Mouse (Mus musculus) c-Kit-negative CD71-positive TER-119-positive erythroid progenitor cells, embryonic 14.5 days (primary cell): Measurements from ENCODE around the gene Ern1.
A peak's percentile ranks its signal among the peaks of the same experiment; 100 is the strongest.

ENCODE experiments used
- DNase-seq: peaks from one replicate; pipeline ENCODE4 v3.0.0-alpha.2; 2013; ENCODE audit warnings: low read depth, low spot score

Ern1 gene

GRCm38 (mm10) chr11:106389611-106390010 lies 98.0 kb downstream of the Ern1 start:
- DNase-seq = no peak

- DNase-seq = no peak
Observed at GRCm38 (mm10) chr11:106387791-106388216, 99.8 kb downstream of the Ern1 start, which contains the start of gene Icam2. Icam2 (minus strand) TSS chr11:106388075.

DNA sequence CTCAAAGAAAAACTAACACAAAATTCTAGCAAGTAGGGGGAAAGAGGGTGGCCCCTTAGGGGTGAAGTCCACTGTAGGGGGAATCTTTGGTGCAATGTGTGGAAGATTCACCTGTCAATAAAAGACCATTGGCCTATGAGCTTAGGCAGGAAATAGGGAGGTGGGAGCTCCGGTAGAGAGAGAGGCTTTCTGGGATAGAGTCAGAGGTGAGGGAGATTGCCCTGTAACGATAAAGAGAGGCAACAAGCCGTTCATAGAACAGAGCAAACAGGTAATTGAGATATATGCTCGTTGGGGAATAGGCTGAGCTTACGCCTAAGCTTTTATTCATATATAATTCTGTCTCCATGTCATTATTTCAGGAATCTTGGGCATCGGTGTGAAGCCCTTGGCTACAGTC lies 100.6 kb downstream of the Ern1 start:
- DNase-seq = no peak

DNA sequence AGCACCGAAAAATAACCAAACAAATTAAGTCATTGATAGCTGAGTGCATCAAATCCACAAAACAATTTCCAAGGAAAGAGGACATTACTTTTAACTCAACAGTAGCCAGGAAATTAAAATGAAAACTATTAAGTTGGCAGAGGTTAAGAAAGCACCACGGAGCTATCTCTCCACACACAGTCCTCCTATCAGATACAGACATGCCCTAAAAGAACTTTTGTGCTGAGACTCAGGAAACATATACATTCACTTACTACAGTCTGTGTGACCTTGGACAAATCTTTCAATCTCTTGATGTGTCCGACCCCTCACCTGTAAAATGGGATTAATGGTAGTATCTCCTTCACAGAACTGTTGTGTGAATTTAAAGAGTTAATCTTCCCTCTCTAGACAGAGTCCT lies 101.2 kb downstream of the Ern1 start:
- DNase-seq = no peak

GRCm38 (mm10) chr11:106383051-106383790 lies 104.4 kb downstream of the Ern1 start:
- DNase-seq = no peak

- DNase-seq = no peak
Observed at GRCm38 (mm10) chr11:106382424-106382823, 105.2 kb downstream of the Ern1 start.

DNA sequence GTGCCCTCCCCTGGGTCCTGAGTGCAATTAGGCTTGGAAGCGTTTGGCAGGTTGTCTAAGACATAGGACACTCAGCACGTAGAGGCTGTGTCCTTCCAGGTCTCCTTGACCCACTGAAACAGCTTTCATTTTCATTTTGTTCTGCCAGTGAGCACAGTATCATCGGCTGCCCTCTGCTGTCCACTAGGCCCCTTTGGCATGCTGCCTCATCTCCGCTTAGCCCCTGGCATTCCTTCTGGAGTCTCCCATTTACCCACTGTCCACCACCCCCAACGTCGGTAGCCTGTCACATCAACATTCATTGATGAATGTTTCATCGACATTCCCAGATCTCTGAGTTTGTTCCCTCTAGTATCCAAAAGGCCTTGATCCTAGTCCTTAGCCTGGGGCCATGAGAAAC lies 105.8 kb downstream of the Ern1 start:
- DNase-seq = no peak

GRCm38 (mm10) chr11:106381011-106381410 lies 106.6 kb downstream of the Ern1 start:
- no peak for DNase-seq

GRCm38 (mm10) chr11:106374979-106375378 lies 112.7 kb downstream of the Ern1 start:
- no peak for DNase-seq

- DNase-seq = no peak
Observed at GRCm38 (mm10) chr11:106374559-106374958, 113.1 kb downstream of the Ern1 start.

- DNase-seq = no peak
Observed at GRCm38 (mm10) chr11:106373998-106374397, 113.7 kb downstream of the Ern1 start.

- peak; percentile 43 for DNase-seq
Observed at GRCm38 (mm10) chr11:106366316-106366715, 121.3 kb downstream of the Ern1 start.

DNA sequence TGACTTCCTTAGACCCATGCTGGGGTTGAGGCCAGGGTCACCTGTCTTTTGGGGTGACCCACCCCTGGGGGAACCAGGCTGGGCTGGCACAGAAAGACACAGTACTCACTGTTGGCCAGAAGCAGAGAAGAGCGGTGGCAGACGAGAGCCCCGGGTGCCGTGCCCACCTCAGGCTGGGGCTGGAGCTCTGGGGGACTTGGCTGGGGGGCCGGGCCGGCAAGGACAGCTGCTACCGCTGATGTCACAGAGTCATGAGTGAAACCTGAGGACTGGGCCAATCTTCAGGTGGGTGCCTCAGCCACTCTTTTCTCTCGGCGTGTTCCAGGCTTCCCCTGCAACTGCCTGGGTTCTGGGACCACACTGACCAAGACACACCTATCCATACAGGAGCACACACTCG lies 122.3 kb downstream of the Ern1 start, which contains the start of gene Prr29:
Prr29 (plus strand) TSS at position 107 of the 400 bp plus-strand sequence.
- DNase-seq = no peak

GRCm38 (mm10) chr11:106364712-106365111 lies 122.9 kb downstream of the Ern1 start:
- no peak for DNase-seq

DNA sequence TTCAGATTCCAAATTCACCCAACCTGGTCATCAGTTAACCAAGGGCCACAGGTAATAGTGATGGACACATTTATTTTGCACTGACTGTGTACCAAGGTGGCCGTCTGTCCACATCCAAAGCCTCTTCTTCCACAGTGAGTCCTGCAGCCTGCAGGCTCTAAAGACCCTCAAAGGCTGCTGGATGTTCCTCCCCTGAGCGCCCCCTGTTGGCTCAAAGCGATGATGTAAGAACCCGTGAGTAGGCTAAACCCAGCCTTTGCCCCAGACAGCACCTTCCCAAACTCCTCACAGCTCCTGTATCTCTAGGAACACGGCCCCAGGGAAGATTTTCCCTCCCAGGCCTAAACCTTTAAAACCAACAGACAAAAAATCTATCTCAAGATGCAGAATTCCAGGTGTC lies 128.3 kb downstream of the Ern1 start:
- DNase-seq = no peak

- DNase-seq = no peak
Observed at GRCm38 (mm10) chr11:106355382-106356128, 132.1 kb downstream of the Ern1 start.

DNA sequence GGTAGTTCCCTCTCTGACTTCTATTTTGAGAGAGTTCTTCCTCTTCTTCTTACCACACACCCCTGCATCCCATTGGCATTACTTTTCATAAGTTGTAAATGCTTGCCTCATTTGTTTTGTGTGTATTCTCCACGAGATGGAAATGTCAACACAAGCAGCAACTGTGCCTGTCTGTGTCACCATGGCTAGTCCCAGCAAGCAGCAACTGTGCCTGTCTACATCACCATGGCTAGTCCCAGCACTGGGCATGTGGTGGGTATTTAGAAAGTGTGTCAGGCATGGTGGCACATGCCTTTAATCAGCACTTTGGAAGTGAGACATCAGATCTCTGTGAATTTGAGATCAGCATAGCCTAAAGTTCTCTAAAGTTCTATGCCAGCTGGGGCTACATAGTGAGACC lies 133.5 kb downstream of the Ern1 start:
- DNase-seq = no peak

DNA sequence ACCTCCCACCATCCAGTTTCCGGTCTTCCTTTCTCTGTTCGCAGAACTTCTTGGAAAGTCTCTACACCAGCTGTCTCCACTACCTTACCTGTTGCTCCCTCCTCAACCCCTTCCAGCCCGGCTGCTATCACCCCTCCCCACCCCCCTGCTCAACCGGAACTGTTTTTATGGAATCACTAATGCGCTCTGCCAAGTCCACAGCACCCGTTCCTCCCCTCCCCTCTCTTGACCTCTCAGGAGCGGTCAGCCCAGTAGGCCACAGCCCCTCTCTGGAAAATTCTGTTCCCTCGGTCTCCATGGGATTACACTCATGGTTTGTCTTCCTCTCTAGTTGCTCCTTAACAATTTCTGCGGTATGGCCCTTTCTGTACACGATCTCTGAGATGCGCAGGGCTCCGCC lies 134.5 kb downstream of the Ern1 start, which contains the start of gene Scn4a:
Scn4a (minus strand) TSS at position 101 of the 400 bp plus-strand sequence.
- no peak for DNase-seq

GRCm38 (mm10) chr11:106351941-106352340 lies 135.7 kb downstream of the Ern1 start:
- no peak for DNase-seq

GRCm38 (mm10) chr11:106351253-106351652 lies 136.4 kb downstream of the Ern1 start:
- no peak for DNase-seq

DNA sequence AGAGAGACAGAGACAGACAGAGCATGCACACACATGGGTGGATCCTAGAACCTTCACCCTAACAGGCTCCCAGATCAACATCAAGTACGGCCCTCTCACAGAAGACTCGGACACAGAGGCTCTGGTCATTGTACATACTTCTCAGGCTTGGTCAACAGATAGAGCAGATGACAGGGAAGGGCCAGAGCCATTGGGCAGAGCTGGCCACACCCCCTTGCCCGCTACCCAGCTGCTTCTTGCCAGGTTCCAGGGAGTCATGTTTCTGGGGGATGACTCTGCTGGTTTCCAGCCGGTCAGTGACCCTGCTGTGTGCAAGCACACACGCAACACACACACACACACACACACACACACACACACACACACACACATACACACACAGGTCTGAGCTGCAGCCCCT lies 136.8 kb downstream of the Ern1 start:
- DNase-seq = no peak

DNA sequence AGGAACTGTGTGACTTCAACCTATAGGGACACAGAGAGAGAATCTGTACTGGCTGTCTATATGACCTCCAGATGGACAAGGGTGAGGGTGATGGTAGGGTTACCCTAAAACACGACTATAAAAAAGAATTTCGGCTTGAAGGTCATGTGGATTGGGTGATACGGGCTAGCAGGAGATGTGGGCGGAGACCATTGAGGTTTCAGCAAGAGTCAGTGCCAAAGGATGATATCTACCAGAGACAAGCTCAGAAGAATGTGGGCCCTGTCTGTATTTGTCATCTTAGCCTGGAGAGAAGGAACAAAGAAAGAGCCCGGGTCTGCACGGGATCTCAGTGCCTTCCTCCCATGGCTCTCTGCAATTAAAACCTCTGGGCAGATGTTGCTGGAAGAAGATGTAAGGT lies 137.9 kb downstream of the Ern1 start:
- DNase-seq = no peak

- no peak for DNase-seq
Observed at GRCm38 (mm10) chr11:106344910-106345309, 142.7 kb downstream of the Ern1 start.
